Mouse (Mus musculus): Measurements from ENCODE around the gene Mamstr. TPM values are rescaled to one million over a fixed set of nuclear protein-coding genes. Genes with fewer than 3 reads are reported as not detected.

The Mamstr gene
- polyA plus RNA-seq, 2 experiments from 2014 or later = not detected

DNA sequence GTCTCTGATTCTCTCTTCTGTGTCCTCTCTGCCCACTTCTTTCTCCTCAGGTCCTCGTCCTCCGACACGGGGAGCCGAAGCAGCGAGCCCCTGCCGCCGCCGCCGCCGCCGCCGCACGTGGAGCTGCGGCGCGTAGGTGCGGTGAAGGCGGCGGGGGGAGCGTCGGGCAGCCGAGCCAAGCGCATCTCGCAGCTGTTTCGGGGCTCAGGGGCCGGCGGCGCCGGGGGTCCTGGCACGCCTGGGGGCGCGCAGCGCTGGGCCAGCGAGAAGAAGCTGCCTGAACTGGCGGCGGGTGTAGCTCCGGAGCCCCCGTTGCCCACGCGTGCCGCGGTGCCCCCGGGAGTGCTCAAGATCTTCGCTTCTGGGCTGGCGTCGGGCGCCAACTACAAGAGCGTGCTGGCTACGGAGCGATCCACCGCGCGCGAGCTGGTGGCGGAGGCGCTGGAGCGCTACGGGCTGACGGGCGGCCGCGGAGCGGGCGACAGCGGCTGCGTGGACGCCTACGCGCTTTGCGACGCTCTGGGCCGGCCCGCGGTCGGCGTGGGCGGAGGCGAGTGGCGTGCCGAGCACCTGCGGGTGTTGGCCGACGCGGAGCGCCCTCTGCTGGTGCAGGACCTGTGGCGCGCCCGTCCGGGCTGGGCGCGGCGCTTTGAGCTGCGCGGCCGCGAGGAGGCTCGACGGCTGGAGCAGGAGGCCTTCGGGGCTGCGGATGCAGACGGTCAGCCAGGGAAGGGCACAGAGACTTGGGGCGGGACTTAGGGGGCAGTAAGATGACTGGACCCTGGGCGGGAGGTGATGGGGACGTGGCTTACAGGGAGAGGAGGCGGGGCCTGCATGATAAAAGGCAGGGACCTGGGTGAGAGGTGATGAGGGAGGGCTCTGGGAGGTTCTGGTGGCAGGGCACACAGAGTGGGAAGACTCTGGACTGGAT lies 11.1 kb upstream of the Mamstr start:
- ATAC-seq = peak; percentile 89

DNA sequence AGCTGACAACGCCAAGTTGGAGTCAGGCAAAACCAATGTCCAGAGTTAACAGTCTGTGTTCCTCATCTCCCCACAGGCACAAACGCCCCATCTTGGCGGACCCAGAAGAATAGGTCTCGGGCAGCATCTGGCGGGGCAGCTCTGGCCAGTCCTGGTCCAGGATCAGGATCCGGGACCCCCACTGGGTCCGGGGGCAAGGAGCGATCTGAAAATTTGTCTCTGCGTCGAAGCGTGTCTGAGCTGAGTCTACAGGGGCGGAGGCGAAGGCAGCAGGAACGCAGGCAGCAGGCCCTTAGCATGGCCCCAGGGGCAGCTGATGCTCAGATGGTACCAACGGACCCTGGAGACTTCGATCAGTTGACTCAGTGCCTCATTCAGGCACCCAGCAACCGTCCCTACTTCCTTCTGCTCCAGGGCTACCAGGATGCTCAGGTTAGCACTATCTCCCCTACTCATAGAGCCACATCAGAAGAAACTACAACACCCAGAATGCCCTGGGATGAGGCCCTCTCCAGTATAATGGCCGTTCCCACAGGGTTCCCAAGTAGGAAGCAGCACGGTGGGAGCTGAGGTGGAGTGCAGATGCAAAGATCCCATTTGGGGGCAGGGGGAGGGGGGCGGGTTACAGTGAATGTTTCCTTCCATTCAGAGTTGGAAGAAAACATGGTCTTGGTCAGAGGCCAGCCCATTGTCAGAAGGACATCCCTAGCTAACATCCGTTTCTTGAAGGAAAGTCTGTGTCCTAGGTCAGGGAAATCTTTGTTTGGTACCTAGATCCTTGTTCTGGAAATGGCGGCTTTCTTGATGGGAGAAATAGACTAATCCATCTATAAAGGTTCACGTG lies 9.5 kb upstream of the Mamstr start:
- ATAC-seq = no peak

DNA sequence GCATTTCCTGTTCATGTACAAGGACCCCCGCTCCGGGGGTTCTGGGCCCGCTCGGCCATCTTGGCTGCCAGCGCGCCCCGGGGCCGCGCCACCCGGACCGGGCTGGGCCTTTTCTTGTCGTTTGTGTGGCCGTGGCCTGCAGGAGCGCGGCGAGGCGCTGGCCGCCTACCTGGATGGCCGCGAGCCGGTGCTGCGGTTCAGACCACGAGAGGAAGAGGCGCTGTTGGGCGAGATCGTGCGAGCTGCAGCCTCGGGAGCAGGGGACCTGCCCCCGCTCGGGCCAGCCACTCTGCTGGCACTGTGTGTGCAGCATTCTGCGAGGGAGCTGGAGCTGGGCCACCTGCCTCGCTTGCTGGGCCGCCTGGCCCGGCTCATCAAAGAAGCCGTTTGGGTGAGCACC lies 7.3 kb upstream of the Mamstr start:
- no peak for ATAC-seq

DNA sequence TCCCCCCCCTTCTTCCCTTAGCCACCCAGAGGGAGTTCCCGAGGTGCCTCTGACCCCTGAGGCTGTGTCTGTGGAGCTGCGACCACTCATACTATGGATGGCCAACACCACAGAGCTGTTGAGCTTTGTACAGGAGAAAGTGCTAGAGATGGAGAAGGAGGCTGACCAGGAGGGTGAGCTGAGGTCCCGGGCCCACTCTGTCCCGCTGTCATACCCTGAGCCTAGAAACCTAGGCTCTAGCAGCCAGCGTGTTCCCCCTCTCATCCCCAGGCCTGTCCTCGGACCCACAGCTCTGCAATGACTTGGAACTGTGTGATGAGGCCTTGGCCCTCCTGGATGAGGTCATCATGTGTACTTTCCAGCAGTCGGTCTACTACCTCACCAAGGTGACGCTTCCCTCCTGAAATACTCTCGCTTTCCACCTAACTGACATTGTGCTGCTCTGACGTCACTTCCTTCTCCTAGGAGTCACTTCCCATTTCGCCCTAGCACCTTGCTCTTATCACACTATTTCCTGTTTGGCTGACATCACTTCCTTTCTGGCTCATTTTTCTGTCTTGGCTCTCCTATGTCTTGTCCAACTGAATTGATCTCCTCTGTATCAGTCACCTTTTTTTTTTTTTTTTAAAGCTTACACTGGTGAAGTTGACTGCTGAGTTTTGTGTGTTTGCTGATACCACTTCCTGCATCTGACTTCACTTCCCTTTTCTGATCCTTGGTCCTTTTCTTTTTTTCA lies 4.7 kb upstream of the Mamstr start:
- ATAC-seq = no peak

DNA sequence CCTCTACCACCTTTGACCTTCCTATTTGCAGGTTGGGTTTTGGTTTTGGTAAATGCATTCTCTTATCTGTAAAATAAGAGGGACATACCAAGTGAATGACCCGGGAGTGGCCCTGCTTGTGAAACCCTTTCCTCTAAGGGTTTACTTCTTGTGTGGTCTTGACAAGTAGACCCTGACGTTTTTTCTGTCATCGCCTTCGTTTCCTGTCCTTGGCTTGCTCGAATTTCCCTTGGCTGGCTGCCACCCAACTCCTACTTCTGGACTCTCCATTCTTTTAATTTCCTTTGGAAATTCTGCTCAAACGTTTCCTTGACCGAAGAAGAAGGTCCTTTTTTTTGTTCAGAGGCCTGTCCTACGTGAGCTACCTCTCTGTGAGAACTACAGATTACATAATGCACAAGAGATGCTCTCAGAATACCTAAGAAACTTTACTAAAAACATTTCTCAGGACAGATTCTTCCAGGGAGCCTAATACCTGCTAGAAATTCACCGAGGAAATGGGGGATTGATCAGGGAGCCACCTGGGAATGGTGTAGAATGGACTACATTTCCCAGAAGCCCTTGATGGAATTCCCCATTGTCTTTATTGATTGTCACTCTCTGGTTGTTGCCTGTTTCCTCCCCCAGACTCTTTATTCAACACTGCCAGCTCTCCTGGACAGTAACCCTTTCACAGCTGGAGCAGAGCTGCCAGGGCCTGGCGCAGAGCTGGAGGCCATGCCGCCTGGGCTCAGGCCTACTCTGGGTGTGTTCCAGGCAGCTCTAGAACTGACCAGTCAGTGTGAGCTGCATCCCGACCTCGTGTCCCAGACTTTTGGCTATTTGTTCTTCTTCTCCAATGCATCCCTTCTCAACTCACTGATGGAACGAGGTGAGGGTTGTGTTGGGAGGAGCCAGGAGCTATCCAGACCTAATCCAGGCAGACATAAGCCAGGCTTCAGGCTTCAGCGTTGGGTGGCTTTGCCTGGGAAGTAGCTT lies 3.8 kb upstream of the Mamstr start:
- no peak for ATAC-seq

DNA sequence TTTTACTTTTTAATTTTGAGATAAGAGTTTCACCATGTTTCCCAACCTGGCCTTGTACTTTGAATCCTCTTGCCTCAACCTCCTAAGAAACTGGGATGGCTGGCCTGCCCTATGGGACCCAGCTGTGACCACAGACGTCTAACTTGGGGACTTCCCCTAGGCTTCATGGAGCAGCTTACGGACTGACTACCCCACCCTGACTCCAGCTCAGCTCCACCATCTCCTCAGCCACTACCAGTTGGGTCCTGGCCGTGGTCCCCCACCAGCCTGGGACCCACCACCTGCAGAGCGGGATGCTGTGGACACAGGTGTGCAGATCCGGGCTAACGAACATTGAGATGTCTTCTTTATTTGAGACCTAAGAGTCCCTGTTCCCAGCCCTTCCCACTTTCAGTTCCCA lies 2.1 kb upstream of the Mamstr start:
- no peak for ATAC-seq

DNA sequence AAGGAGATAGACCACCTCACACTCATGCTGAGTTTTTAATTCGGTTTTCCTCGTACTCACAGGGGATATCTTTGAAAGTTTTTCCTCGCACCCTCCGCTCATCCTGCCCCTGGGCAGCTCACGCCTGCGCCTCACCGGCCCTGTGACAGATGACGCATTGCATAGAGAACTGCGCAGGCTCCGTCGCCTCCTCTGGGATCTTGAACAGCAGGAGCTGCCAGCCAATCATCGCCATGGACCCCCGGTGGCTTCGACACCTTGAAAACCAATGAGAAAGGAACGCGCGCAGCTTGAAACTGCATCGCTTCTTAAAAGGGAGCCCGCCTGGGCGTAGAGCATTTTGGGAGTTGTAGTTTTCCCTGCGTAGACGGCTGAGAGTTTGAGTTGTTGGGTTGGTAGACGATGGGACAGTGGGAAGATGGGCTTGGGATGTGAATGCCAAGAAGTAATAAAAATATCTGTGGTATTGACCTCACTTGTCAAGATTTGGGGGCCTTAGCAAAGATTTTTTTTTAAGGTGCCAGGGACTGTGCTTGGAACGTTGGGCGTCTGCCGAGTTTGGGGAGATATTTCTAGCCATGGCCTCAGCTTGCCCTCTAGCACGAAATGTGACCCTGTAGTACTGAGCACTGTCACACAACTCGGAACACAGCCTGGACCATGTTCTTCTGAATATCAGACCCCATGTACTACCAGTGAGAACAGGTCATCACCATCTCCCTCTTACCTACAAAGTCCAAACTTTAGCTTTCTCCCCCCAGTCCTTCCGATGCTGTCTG lies 965 bp upstream of the Mamstr start:
- no peak for ATAC-seq

DNA sequence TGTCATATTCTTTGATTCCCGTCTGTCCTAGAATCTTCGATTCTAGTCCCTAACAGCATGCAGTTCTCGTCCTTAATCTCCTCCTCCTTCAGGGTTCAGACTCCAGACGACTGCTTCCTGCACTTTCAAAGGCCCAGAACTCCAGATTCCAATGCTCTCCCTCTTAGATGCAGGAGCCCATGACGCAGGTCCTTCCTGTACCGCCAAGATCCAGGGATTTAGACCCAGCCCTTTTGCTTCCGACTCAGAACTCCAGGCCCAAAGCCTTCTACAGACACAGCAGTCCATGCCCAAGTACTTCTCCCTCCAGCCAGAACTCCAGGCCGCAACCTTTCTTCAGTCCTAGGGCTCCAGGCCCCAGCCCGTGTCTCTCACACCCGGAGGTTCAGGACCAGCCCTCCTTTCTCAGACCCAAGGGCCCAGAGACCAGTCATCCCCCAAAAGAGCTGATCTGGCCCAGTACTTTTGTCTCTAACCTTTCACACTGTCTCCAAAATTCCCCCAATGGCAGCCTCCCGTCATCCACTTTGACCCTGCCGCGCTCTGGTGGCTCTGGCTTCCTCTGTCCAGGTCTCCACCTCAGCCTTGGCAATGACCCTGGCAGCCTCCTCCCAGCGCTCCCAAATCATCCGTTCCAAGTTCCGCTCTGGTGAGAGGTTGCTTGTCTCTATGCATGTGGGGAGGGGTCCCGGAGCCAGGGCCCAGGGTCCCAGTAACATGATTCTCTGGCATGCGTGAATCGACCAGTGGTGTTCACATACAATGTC lies 597 bp downstream of the Mamstr start:
- ATAC-seq = no peak

DNA sequence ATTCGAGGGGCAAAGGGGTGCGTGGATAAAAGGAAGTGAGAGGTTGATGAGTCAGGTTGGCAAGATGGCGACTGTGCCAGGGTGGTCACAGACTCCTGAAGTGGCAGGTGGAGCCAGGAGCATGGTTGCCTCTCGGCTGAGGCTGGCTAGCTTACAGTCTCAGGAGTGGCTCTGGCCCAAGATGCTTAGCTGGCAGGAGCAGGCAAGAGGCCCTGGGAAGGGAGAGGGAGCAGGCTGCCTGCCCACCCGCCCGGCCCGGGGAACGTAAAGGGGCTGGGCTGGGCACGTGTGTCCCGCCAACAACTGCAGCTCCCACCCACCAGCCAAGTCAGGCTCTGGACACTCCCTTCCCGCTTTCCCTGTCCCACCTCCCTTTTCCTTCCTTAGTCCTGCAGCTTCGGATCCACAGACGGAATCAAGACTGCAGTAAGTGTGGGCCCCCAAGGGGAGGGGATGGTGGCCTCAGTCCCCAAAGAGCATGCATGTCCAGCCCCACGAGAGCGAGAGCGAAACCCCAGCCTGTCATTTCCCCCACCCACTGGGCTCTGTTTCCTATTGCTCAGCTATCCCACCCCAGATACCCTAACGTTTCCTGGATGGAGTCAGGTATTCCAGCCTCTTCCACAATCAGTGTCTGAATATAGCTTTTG lies 1.7 kb downstream of the Mamstr start:
- ATAC-seq = no peak

DNA sequence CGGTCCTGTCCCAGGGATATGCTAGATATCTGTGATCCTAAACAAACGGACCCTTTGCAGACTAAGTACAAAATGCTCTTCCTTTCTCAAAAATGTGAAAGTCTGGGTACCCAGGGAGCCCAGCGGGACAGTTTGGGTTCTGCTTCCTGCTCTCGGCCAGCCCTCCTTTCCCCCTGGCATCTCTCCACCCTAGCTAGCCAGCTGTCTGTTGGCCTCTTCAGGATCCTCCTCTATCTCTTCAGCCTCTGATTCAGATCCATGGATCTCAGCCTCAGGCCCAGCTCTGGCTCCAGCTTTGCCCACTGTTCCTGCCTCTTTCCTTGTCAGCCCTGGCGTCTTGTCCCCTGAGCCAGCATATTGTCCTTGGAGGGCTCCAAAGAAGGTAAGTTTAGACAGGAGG lies 2.3 kb downstream of the Mamstr start:
- ATAC-seq = no peak

DNA sequence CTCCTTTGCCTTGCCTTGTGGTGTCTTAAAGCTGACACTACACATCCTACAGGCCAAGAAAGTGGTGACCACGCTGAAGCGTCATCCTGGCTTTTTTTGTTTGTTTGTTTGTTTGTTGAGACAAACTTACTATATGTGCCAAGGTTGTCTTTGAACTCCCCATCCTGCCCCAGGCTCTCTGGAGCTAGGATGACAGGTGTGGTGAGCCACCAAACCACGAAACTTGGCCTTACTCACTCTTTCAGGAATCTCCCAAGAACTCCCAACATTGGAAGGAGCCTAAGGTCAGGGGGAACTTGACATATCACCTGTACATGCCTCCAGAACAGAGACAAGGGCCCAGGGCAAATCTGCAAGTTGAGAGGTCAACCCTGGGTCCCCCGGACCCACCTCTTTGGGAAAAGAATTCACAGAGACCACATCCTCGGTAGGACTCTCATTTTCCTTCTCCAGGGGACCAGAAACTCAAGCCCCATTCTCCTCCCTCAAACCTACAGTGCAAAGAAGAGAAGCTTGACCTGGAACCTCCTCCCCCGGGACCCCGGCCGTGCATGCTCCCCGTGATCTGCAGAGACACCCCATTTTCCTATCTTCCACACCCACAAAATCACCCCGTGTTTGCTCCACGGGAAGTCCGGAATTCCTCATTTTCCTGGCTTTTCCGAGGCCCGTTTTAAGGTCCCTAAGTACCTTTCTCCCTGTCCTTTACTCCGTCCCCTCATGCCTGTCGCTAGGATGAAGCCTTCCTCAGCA lies 2.9 kb downstream of the Mamstr start:
- no peak for ATAC-seq

DNA sequence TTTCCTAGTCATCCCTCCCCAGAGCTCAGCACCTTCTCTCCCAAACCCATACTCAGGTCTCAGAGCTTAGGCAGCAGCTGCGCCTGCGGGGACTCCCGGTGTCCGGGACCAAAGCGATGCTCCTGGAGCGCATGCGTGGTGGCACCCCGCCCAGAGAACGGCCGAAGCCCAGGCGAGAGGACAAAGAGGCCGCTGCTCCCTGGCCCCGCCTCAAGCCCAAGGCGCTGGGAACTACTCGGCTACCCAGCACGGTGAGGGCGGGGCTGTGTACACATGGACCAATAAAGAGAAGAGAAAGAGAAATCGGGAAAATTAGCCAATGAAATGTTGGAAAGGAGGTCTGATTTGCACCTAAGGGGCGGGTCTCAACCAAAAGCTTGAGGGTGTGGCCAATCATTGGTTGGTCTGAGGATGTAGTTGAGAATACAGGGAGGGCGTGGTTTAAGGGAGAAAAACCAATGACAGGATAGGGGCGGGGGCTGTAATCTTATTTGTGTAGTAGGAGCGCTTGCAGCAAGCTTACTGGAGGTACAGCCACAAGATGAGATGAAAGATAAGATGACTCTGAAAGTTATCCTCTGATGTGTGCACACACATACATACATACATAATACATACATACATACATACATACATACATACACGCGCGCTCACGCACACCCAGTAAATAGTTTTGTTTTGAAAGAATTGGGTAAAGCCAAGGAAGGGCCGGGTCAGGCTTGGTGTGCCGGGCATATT lies 3.8 kb downstream of the Mamstr start:
- ATAC-seq = peak; percentile 94

DNA sequence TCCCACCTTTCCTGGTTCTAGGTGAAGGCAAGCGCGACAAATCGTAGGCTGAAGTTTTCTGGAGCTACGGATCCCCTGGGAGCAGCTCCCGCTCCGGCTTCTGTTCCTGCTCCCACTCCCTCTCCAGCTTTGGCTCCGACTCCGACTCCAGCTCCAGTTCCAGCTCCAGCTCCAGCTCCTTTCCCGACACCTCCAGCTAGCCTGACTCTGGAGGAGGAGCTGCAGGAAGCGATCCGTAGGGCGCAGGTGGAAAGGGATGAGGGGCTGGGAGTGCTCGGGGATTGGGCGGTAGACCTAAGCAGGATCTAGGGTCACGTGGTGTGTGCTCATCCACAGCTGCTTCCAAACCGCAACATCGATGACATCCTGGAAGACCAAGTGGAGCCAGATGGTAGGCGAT lies 4.4 kb downstream of the Mamstr start:
- no peak for ATAC-seq

DNA sequence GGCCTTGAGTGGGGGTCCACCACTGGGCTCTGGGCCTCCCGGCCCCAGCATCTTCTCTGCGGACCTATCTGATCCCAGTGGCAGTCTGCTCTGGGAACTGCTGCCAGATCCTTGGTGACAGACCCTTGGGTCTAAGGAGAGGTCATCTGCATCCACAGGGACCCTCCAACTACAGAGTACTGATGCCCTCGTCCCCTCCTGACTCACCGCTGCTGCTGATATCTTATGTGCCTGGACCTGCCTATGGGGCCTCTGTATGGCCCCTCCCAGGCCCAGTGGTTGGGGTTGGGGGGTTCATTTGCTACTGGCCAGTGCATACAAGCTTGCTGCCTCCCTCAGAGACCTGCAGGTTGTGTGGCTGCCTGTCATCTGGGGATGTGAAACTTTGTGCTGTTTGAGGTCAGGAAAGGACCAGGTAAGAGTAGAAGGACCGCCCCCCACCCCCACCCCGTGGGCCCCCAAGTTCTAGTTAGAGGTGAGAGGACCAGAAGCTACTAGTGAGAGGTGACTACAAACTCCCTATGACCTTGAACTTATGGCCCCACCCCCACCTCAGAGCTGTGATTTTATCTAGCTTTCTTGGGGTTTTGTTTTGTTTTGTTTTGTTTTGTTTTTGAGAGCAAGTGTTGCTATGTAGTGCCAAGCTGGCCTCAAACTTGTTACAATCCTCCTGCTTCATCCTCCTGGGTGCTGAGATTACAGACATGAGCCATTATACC lies 5.3 kb downstream of the Mamstr start:
- ATAC-seq = no peak

DNA sequence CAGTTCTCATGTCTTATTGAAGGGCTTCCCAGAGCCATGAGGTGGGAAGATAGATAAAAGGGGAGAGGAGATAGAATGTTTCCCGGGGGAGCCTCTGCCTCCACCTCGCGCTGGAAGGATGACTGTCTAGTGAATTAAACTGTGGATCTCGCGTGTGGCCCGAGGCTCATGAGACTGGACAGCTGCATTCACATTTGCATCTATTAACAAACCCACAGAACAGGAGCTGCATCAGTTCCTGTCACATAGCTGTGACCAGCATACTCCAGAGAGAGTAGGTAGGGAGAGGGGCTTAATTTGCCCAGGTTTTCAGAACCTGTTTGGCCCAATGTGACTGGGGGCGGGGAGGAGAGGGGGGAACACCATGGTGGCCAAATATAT lies 5.8 kb downstream of the Mamstr start:
- ATAC-seq = no peak

DNA sequence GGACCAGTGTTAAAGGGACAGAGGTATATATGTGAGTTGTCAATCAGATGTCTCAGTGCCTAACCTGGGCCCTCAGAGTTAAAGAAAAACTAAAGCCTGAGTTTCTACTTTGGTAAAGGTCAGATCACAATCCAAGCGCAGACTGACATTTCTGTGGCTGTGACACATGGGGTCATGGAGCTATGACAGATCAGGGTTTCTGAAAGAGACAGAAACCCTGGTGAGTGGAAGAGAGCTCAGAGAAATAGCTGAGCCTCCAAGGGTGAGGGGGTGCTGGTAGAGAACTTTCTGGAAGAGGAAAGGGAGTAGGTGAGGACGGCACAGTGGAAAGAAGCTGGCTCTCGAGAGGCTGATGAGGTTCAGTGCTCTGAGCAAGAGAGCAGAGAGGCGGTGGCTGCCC lies 6.9 kb downstream of the Mamstr start:
- no peak for ATAC-seq

DNA sequence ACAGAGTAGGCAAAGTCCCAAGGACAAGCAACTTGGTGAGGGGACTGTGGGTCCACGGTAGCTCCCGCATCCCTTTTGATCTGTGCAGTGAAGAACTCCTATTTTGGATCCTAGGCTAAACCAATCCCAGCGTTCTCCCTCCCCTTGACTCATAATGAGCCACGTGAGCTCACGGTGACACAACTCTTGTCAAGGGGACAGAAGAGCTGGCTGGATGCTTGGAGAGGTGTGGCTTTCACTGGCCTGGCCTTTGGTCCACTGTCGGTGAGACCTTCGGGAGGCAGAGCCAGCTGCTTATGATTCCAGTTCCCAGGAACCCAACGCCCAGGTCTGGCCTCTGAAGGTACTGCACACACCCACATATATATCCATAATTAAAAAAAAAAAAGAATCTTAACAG lies 9.6 kb downstream of the Mamstr start:
- no peak for ATAC-seq
